Mouse (Mus musculus) stomach, embryonic 14.5 days (tissue): ENCODE data around the gene Samd10. TPM values are rescaled to one million over a fixed set of nuclear protein-coding genes. Genes with fewer than 3 reads are reported as not detected.

ENCODE experiments used
- ATAC-seq: fragments of 200-750 bp; cut with Nextera tagmentation; 2 replicates; pipeline ENCODE4 v1.8.0; 2017; ENCODE audit warnings: low read depth, moderate TSS enrichment; ENCODE audit not compliant: insufficient number of reproducible peaks, insufficient read depth, low FRiP score
- H3K27ac ChIP-seq: fragments of 300-500 bp; sonication (generic); 2 replicates; pipeline ENCODE4 v1.5.1; 2014; ENCODE audit warnings: mild to moderate bottlenecking, low read length, moderate library complexity, mixed read lengths
- H3K27me3 ChIP-seq: fragments of 300-500 bp; sonication (generic); 2 replicates; pipeline ENCODE4 v1.6.1; 2014; ENCODE audit warnings: low read length, control low read depth, mixed read lengths; ENCODE audit not compliant: control insufficient read depth, insufficient read depth
- H3K36me3 ChIP-seq: fragments of 300-500 bp; sonication (generic); 2 replicates; pipeline ENCODE4 v1.6.1; 2014; ENCODE audit warnings: mild to moderate bottlenecking, control low read depth, low read length, moderate library complexity, mixed read lengths; ENCODE audit not compliant: control insufficient read depth, insufficient read depth
- H3K4me1 ChIP-seq: fragments of 300-500 bp; sonication (generic); 2 replicates; pipeline ENCODE4 v1.6.1; 2014; ENCODE audit warnings: low read length, control low read depth, mixed read lengths; ENCODE audit not compliant: control insufficient read depth, insufficient read depth
- H3K4me2 ChIP-seq: fragments of 300-500 bp; sonication (generic); replicated peaks from 2 replicates; pipeline ENCODE4 v1.6.1; 2014; ENCODE audit warnings: low read depth, low read length, control low read depth
- H3K4me3 ChIP-seq: fragments of 300-500 bp; sonication (generic); 2 replicates; pipeline ENCODE4 v1.5.1; 2014; ENCODE audit warnings: low read depth, low read length, control low read depth
- H3K9ac ChIP-seq: fragments of 300-500 bp; sonication (generic); replicated peaks from 2 replicates; pipeline ENCODE4 v1.6.1; 2014; ENCODE audit warnings: low read depth, mild to moderate bottlenecking, control low read depth, low read length, moderate library complexity, mixed read lengths
- H3K9me3 ChIP-seq: fragments of 300-500 bp; sonication (generic); 2 replicates; pipeline ENCODE4 v1.6.1; 2016; ENCODE audit warnings: low read depth, low read length, control low read depth; ENCODE audit not compliant: control insufficient read depth
- WGBS: fragments of 180-500 bp; shearing (Covaris S2); extraction: QIAGEN DNeasy Blood & Tissue Kit; methylation state at CpG from one replicate; pipeline ENCODE4 v1.1.7; 2014; 5-methylcytosine and 5-hydroxymethylcytosine counted together
- polyA plus RNA-seq: library from polyadenylated mRNA; unstranded; fragments of >200 nt; fragmentation: Nextera tagmentation; extraction: Ambion mirVana; gene quantifications from 2 replicates; pipeline ENCODE4 v1.2.1, GENCODE M21; 2014

Samd10 gene
- polyA plus RNA-seq, 1 experiment from 2014 or later = 35.0 TPM

- Histone ChIP-seq H3K9me3 (no peaks in the 10 kb centered on the region), H3K27ac (no peak overlapping the region), H3K4me1 (peaks cover 25% of the 10 kb centered on the region), H3K9ac (no peak overlapping the region), H3K36me3 (peaks cover 19% of the 10 kb centered on the region; the same call in 1 of the 2 replicates), H3K4me3 (no peak overlapping the region), H3K4me2 (no peak overlapping the region), H3K27me3 (no peaks in the 10 kb centered on the region)
- WGBS = 90% methylated on average over 2 of the region's 2 CpGs
- no peak for ATAC-seq
These were observed 22.4 kb downstream of the Samd10 start for GRCm38 (mm10) chr2:181576613-181577012.

DNA sequence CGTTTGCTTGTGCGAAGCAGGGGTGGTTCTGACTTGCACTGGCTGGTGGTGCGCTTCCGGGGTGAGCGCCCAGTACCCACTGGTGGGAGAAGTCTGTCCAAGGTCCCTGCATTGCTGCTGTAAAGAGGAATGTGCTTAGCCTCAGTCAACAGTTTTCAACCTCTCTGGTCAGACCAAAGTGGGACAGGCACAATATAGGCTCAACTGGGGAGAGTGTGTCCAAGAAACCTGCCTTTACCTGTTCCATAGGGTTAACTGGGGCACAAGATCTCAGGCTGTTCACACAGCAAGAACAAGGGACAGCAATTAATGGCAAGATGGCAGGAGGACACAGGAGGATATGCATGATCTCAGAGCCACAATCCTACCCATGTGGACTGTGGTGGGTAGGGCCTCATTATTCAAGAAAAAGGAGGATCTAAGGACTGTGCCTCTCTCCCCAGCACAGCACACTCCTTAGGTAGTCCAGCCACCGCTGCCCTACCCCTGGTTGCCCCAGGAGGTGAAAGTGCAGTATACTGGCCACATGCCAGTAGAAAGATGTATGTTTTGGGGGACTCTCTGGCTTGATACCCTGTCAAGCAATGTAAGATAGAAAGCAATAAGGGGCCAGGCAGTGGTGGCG is 24.0 kb downstream of the Samd10 start:
- Histone ChIP-seq H3K9me3 (no peaks in the 10 kb centered on the region), H3K27me3 (no peaks in the 10 kb centered on the region), H3K4me1 (peaks cover 18% of the 10 kb centered on the region), H3K36me3 (peaks cover 20% of the 10 kb centered on the region; the same call in 1 of the 2 replicates), H3K9ac (no peak overlapping the region), H3K4me2 (no peak overlapping the region), H3K27ac (no peak overlapping the region), H3K4me3 (no peak overlapping the region)
- ATAC-seq = no peak
- 90% methylated on average over 7 of the region's 7 CpGs for WGBS

GRCm38 (mm10) chr2:181573961-181574360 is 25.1 kb downstream of the Samd10 start:
- H3K27me3 ChIP-seq = no peaks in the 10 kb centered on the region
- no peak overlapping the region for H3K4me2 ChIP-seq
- 0 out of 2 replicates have a peak, but pooled peaks cover 10% of the 10 kb centered on the region for H3K4me1 ChIP-seq
- no peaks in the 10 kb centered on the region for H3K9me3 ChIP-seq
- H3K36me3 ChIP-seq = peaks cover 25% of the 10 kb centered on the region; the same call in 1 of the 2 replicates
- 88% methylated on average over 9 of the region's 9 CpGs for WGBS
- H3K27ac ChIP-seq = no peak overlapping the region
- no peak for ATAC-seq
- no peak overlapping the region for H3K4me3 ChIP-seq
- no peak overlapping the region for H3K9ac ChIP-seq

DNA sequence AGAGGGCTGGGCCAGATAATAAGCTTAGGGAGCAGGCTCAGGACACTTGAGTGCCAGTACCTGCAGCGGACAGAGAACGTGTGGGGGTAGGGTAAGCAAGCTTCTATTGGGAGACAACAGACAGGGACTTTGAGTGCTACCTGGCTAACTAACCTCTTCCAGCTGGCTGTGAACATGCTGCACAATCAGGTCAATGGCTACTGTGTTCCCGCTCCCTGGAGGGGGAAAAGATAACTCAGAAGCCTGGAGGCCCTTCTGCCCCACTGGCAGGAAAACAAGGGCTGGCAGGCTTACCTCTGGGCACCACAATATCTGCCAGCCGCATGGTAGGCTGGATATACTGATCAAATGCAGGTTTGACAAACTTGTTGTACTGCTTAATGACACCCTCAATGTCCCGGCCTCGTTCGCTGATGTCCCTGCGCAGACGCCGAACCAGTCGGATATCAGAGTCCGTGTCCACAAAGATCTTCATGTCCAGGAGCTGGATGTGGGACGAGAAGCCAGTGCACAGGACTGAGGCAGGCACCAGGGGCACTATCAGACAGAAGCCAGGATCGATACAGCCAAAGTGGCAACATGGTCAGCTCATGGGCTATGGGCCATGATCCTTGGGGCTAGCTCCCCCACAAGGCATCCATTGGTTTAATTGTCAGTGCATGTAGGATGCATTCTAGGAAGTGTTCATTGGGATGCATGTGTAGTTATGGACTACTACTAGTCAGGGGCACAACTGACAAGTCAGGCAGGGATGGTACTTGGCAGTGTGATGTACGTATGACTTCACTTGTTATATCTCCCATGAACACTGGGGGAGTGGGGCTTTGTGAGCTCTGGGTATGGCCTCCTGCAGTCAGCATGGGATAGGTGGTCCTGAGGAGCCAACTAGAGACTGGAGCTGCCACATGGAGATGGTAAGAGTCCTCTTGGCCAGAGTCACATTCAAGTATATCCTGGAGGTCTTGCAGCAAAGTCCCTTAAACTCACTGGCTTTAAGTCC is 25.8 kb downstream of the Samd10 start:
- no peak overlapping the region for H3K4me2 ChIP-seq
- H3K9ac ChIP-seq = no peak overlapping the region
- WGBS = 91% methylated on average over 15 of the region's 15 CpGs
- H3K4me1 ChIP-seq = 0 out of 2 replicates have a peak, but pooled peaks cover 5% of the 10 kb centered on the region
- H3K9me3 ChIP-seq = no peaks in the 10 kb centered on the region
- ATAC-seq = no peak
- no peaks in the 10 kb centered on the region for H3K27me3 ChIP-seq
- H3K27ac ChIP-seq = no peak overlapping the region
- no peak overlapping the region for H3K4me3 ChIP-seq
- peaks cover 25% of the 10 kb centered on the region; the same call in 1 of the 2 replicates for H3K36me3 ChIP-seq

GRCm38 (mm10) chr2:181571941-181572670 is 26.9 kb downstream of the Samd10 start:
- H3K4me1 ChIP-seq = no peaks in the 10 kb centered on the region
- no peaks in the 10 kb centered on the region for H3K9me3 ChIP-seq
- H3K27me3 ChIP-seq = no peaks in the 10 kb centered on the region
- no peak overlapping the region for H3K4me3 ChIP-seq
- peaks cover 25% of the 10 kb centered on the region; the same call in 1 of the 2 replicates for H3K36me3 ChIP-seq
- no peak overlapping the region for H3K9ac ChIP-seq
- H3K4me2 ChIP-seq = no peak overlapping the region
- 87% methylated on average over 11 of the region's 11 CpGs for WGBS
- no peak overlapping the region for H3K27ac ChIP-seq
- no peak for ATAC-seq

DNA sequence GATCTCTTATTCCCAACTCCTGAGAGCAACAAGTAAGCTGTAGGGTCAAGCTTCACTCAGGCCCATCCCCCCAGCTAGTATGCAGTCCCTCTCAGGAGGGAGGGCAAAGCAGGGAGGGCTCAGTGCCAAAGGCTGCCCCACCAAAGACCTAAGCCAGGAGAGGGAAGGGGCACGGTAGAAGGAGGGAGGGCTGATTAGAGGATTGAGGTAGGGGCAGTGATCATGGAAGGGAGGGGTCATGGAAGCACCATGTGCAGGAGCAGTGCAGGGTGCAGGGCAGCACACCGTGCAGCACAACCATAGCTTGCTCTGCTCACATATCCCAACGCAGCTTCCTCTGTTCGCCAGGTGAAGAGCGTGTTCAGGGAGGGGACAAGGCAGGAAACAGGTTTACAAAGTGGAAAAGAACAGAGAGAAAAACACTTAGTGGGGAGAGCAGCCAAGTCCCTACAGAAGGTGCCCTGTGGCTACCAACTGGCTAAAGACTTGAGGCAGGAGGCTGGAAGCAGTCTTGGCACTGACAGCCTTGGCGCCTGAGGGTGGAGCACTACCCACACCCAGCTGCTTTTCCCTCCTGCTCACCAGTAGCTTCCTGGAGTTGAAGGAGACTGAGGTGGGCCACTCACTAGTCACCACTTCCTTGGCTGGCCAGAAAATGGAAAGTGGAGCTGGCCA is 28.0 kb downstream of the Samd10 start:
- 0 out of 2 replicates have a peak, but pooled peaks have one; percentile 38 for ATAC-seq
- no peak overlapping the region for H3K27ac ChIP-seq
- H3K27me3 ChIP-seq = no peaks in the 10 kb centered on the region
- 58% methylated on average over 6 of the region's 6 CpGs for WGBS
- H3K4me1 ChIP-seq = no peaks in the 10 kb centered on the region
- no peak overlapping the region for H3K4me2 ChIP-seq
- peaks cover 25% of the 10 kb centered on the region; the same call in 1 of the 2 replicates for H3K36me3 ChIP-seq
- H3K9ac ChIP-seq = no peak overlapping the region
- no peaks in the 10 kb centered on the region for H3K9me3 ChIP-seq
- no peak overlapping the region for H3K4me3 ChIP-seq

GRCm38 (mm10) chr2:181570375-181570774 is 28.6 kb downstream of the Samd10 start:
- Histone ChIP-seq H3K4me3 (no peak overlapping the region), H3K9ac (no peak overlapping the region), H3K27ac (no peak overlapping the region), H3K27me3 (no peaks in the 10 kb centered on the region), H3K4me1 (no peaks in the 10 kb centered on the region), H3K9me3 (peaks cover 5% of the 10 kb centered on the region; the same call in 1 of the 2 replicates), H3K36me3 (peaks cover 25% of the 10 kb centered on the region; the same call in 1 of the 2 replicates), H3K4me2 (no peak overlapping the region)
- 92% methylated on average over 8 of the region's 8 CpGs for WGBS
- no peak for ATAC-seq
